Mouse (Mus musculus): ENCODE data around the gene Pappa2.

- TF ChIP-seq EP300 (IDR thresholded peaks at IDR 0.05; ENCODE audit: insufficient read depth, low read depth, low read length), result no peak
- no peak for TF ChIP-seq CTCF (IDR thresholded peaks at IDR 0.05; ENCODE audit: low read depth, low read length)
Observed at GRCm38 (mm10) chr1:158830152-158830551, 150.1 kb downstream of the Pappa2 start.
